Mouse (Mus musculus): ENCODE measurements around the gene Mfrp.
A peak's percentile ranks its signal among the peaks of the same experiment; 100 is the strongest.

The Mfrp gene

GRCm38 (mm10) chr9:44078955-44079756 lies 22.4 kb upstream of the Mfrp start:
- peak; percentile 69 for DNase-seq (ENCODE audit: low spot score)

- DNase-seq (ENCODE audit: low spot score) = no peak
These were observed 21.3 kb upstream of the Mfrp start for GRCm38 (mm10) chr9:44079997-44080780.

- DNase-seq (ENCODE audit: low spot score) = no peak
These were observed 20.6 kb upstream of the Mfrp start for GRCm38 (mm10) chr9:44080953-44081352.

GRCm38 (mm10) chr9:44081581-44081980 lies 19.9 kb upstream of the Mfrp start:
- DNase-seq (ENCODE audit: low spot score) = no peak

GRCm38 (mm10) chr9:44082266-44082665 lies 19.3 kb upstream of the Mfrp start:
- DNase-seq (ENCODE audit: low spot score) = no peak

- DNase-seq (ENCODE audit: low spot score) = no peak
These were observed 18.0 kb upstream of the Mfrp start for GRCm38 (mm10) chr9:44083392-44084121.

- no peak for DNase-seq (ENCODE audit: low spot score)
These were observed 17.3 kb upstream of the Mfrp start for GRCm38 (mm10) chr9:44084236-44084635.

- DNase-seq (ENCODE audit: low spot score) = peak; percentile 96
These were observed 16.8 kb upstream of the Mfrp start for GRCm38 (mm10) chr9:44084659-44085229.

GRCm38 (mm10) chr9:44085276-44085675 lies 16.3 kb upstream of the Mfrp start:
- no peak for DNase-seq (ENCODE audit: low spot score)

- DNase-seq (ENCODE audit: low spot score) = no peak
These were observed 15.5 kb upstream of the Mfrp start for GRCm38 (mm10) chr9:44085741-44086665.

- DNase-seq (ENCODE audit: low spot score) = no peak
These were observed 14.6 kb upstream of the Mfrp start for GRCm38 (mm10) chr9:44086960-44087359.

GRCm38 (mm10) chr9:44087761-44088455 lies 13.6 kb upstream of the Mfrp start:
- no peak for DNase-seq (ENCODE audit: low spot score)

GRCm38 (mm10) chr9:44088877-44089608 lies 12.5 kb upstream of the Mfrp start:
- DNase-seq (ENCODE audit: low spot score) = no peak

GRCm38 (mm10) chr9:44093612-44094503 lies 7.7 kb upstream of the Mfrp start:
- DNase-seq (ENCODE audit: low spot score) = peak; percentile 67

GRCm38 (mm10) chr9:44094737-44095136 lies 6.8 kb upstream of the Mfrp start:
- no peak for DNase-seq (ENCODE audit: low spot score)

GRCm38 (mm10) chr9:44095781-44096180 lies 5.7 kb upstream of the Mfrp start:
- no peak for DNase-seq (ENCODE audit: low spot score)

- DNase-seq (ENCODE audit: low spot score) = no peak
These were observed 5.0 kb upstream of the Mfrp start for GRCm38 (mm10) chr9:44096536-44096935.

GRCm38 (mm10) chr9:44104881-44105280 lies 3.4 kb downstream of the Mfrp start:
- DNase-seq (ENCODE audit: low spot score) = no peak

GRCm38 (mm10) chr9:44105781-44106180 lies 4.3 kb downstream of the Mfrp start:
- DNase-seq (ENCODE audit: low spot score) = no peak

All from urinary bladder, postnatal 25 days (tissue).